Mouse (Mus musculus): ENCODE measurements around the gene Rab29. TPM values are rescaled to one million over a fixed set of nuclear protein-coding genes. Genes with fewer than 3 reads are reported as not detected.
"Not testable (repeated sequence)": the region's sequence is repeated elsewhere in the genome, so short reads cannot be mapped to it uniquely, and the experiment has no call there.

The Rab29 gene
- 15.9 and 21.3 TPM in 2 replicates for total RNA-seq (2021)
- long read RNA-seq, transcript Rab29-202 (5 exons, 1,202 nt), result major isoform, 16 of 21 reads
- long read RNA-seq, partial matches to known transcripts, result 1 of 21 reads
- long read RNA-seq, other reads (novel, unspliced or antisense), result 4 of 21 reads

DNA sequence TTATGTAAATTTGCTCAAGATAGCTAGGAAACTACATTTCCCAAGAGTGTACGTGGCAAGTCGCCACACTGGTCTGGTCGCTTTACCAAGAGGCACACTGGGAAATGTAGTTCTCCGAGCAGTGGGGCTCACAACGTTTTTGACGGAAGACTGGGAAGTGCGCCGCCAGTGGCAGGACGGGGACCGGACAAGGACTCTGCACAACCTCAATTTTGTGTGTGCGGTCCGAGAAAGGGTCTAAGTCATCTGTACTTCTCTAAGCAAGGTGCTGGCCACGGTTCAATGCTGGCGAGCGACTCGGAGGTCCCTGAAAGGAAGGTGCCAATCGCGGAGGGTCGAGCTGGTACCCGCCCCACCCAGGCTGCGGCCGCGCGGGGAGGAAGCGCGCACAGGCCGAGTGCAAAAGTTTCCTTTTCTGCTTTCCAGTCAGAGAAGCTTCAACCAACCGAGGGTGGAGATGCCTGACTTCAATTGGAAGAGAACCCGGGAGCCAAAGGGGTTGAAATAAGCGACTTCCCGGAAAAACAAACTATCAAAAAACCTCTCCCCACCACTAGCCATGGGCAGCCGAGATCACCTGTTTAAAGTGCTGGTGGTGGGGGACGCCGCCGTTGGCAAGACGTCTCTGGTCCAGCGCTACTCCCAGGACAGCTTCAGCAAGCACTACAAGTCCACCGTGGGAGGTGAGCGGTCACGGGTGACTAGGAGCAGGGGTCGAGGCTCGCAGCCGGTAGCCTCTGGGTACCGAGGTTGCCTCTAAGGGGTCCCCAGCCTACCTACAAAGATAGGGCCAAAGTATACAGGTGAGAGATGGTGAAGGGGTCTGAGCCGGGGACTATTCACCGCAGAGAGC, at the start of gene Rab29:
Rab29 (plus strand) TSS at position 132 of the 853 bp plus-strand sequence.
- peak; percentile 89 for DNase-seq

DNA sequence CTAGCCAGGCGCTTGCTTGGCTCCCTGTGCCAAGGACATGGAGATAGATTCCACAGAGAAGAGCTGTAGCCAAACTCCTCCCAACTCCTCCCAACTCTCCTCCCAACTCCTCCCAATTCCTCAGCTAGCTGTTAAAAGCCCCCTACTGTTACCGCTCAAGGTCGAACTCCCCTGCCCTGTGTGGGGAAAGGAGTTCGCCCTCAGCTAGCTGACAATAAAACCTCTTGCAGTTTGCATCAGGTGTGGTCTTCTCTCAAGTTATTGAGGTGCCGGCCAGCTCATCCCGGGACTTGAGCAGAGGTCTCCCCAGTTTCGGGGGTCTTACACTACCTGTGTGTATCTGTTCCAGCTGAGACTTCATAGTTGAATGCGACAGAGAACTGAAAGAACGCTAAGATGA, 46.7 kb upstream of the Rab29 start:
- DNase-seq, result not testable (repeated sequence)

DNA sequence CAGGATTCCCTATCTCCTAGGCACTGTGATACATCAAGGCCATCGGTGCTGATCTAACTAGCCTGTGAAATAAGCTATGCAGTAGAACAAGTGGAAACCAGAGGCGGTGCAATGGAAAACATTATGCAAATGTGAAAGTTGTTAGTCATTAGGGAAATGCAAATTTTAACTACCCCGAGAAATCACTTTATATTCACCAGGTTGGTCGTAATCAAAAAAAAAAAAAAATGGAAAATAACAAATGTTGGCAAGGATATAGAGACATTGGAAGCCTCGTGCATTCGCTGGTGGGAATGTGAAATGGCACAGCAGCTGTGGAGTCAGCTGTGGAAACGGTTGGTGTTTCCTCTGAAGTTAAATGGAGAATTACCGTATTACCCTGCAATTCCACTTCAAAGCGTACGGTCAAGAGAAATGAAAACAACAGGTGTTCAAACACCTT, 46.1 kb upstream of the Rab29 start:
- no peak for DNase-seq

DNA sequence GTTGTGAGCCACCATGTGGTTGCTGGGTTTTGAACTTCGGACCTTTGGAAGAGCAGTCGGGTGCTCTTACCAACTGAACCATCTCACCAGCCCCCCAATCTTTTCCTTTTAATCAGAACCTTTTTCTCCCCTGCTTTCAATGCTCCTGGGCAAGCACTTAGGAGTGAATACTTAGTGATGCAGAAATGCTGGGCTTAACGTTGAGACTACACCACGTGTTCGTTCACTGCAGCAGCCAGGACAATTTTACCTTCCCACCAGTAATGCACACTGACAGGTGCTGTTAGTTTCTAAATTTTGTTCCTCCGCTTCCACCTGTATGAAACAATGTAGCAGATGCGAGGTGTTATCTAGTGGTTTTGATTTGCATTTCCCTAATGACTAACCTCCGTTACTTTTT, 44.7 kb upstream of the Rab29 start:
- DNase-seq, result no peak

DNA sequence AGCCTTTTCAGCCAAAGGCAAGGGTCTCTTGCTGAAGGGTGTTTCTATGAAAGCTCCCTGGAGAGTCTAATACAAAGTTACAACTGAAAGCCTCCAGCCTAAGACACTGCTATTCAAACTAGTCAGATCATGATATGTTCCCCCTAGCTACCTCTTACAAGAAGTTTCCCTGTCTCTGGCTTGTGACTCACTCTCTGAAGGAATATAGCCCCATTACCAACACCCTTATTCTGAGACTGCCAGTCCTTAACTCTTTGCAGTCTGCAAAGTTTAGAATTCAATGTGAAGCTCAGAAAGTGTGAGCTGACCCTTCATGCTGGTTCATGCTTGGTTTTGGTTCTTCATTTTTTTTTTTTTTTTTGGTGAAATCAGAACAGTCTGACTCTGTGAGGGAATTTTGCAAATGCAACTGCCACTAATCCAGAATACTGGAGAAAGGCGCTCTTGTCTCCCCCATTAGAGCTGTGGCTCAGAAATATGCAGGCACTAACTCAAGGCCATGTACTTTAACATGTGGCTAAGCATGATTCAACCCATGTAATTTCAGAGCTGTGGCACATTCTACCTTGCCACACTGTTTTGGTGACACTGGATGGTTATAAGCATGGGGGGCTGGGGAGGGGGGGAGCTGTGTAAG, 44.0 kb upstream of the Rab29 start:
- DNase-seq, result no peak

DNA sequence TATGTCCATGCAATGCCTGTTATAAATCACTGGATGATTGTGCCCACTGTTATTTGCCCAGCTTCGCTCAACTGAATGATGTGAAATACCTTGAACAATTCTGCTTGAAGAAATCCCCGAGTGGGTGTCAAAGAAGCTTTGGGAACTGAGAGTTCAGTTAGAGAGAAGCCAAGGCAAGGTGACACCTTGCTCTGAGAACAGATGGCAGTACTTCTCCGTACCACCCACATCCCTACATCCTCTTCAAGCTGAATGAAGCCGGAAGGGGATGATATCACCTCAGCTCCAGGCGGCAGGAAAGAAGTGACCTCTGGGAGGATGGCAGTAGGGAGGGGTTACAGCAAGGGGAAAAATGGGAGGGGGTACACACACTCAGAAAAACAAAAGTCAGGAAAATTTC, 43.5 kb upstream of the Rab29 start:
- DNase-seq, result no peak

DNA sequence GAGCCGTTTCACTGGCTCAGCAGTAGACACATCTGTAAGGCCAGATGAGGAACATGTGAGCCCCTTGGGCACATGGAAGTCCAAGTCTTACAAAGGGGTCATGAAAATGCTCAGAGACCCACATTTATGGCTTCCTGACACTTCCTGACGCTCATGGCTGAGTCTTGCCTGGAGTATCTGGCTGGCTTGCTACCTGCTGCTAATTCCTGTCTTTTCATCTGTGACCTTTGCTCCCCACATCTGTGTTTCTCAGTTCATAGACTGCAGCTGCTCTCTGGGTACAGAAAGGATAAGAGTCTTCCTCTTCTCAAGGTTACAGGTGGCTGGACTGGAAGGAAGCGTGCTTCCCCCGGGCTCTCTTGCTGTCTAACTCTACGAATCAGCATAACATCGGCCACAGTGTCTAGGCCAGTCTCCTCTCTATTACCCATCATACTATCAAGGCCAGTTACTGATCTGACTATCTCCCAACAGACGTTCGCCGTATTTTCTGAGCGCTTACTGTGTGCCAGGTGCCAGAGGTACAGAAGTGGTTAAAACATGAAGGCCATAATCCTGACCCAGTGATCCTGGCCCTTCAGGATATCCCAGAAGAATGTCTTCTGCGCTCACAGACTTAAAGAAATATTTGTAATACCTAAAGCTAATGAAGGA, 42.4 kb upstream of the Rab29 start:
- no peak for DNase-seq

DNA sequence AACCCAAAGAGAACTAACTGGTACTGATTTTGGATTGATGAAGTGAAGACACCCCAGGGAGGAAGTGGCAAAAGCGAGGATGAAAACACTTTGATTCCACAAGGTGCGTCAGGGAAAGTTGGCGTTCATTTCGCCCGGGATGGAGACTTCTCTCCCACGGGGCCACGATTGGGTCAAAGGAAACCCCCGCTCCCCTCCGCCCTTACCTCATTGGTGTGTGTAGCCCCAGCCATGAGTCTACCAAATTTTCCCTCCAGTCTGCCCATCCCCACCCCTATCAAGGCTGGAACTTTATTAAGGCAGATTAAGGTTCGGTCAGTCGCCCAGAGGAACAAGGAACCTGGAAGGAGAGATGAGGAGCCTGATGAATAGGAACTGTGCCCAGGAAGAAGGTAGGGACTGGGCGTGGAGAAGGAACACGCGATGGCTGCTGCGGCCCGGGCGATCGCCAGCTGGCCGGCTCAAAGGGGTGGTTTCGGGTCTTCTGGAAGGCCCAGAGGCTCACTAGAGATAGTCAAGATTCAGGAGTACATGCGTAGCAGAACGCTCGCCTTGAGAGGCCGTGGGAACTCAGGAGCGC, 39.7 kb upstream of the Rab29 start, which contains the start of gene Slc41a1:
Slc41a1 (plus strand) TSS at position 287 of the 580 bp plus-strand sequence.
- DNase-seq, result no peak

DNA sequence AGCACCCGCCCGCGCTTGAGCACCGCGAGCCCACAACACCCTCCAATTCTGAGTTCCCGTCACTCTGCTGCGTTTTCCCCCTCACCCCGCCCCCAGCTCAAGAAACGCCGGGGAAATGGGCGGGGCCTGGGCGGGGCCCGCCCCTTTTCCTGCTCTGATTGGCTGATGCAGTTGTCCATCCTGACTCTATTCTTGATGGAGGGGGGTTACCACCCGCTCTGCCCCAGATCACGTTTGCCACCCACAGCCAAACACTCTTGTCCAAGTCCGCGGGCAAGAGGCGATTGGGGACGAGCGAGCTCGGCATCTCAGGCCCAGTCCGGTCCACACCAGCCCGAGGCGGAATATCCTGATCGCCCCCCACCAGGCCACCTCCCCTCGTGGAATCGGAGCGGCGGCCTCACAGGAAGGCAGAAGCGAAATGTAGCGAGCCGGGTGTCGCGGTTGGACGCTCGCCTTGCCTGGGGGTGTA, 39.2 kb upstream of the Rab29 start:
- peak; percentile 94 for DNase-seq

DNA sequence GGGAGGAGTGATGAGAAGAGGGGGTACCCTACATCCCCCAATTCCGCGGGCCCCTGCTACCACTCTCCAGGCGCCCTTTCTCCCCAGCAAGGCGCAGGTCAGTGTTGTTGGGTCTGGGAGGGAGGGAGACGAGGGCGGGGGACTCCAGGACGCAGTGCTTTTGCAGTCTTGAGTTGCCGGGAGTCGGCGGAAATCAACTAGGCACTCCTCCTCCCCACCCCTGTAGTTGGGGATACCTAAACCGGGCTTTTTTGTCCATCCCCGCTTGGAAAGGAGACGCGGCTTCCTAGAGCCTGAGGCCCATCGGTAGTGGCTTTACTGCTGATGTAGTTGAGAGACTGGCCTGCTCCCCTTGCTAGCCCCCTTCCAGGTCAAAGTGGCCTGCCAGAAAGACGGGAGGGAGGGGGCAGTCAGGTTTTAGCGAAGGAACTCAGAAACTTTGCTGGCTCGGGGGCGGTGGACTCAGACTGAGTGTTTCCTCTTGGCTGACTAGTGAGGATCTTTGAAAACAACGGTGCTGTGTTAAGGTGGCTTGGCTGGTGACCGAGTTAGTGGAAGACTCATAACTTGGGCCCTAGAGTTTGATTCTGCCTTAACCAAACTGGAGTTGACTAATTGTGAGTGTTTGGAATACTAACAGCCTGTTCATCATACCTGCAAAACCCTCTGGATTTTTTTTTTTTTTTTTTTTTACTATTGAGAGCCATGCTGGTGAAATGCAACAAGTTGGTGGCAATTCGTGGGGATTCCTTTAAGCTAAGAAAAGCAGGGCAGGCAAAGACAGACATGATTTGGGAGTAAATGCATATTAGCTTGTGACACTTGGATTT, 38.5 kb upstream of the Rab29 start:
- peak; percentile 31 for DNase-seq

DNA sequence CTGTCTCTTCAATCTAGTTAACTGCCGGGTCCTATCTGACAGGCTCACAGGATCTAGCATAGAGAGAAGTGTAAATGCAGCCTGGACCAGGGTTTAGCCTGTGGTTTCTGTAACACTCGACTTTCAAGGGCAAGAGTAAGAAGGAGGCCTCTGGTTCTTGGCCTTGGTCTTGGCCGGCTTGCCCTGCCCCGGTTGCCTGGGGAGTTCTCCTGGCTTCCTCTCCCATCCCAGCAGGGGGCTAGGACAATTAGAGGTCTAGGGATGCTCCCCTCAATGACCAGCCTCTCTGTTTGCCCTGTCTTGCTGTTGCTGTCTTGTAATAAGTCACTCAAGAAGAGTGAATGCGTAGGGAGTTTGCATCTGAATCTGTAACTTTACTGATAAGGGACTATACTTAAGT, 37.7 kb upstream of the Rab29 start:
- DNase-seq, result no peak

DNA sequence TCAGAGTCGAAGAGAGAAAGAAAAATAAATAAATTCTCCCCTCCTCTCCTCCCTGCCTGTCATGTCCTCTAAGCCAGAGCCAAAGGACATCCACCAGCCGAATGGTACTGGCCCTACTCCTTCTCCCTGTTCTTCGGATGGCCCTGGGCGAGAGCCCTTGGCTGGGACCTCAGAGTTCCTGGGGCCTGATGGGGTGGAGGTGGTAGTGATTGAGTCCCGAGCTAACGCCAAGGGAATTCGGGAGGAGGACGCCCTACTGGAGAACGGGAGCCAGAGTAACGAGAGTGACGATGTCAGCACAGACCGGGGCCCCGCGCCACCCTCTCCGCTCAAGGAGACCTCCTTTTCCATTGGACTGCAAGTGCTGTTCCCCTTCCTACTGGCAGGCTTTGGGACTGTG, 36.5 kb upstream of the Rab29 start:
- no peak for DNase-seq

DNA sequence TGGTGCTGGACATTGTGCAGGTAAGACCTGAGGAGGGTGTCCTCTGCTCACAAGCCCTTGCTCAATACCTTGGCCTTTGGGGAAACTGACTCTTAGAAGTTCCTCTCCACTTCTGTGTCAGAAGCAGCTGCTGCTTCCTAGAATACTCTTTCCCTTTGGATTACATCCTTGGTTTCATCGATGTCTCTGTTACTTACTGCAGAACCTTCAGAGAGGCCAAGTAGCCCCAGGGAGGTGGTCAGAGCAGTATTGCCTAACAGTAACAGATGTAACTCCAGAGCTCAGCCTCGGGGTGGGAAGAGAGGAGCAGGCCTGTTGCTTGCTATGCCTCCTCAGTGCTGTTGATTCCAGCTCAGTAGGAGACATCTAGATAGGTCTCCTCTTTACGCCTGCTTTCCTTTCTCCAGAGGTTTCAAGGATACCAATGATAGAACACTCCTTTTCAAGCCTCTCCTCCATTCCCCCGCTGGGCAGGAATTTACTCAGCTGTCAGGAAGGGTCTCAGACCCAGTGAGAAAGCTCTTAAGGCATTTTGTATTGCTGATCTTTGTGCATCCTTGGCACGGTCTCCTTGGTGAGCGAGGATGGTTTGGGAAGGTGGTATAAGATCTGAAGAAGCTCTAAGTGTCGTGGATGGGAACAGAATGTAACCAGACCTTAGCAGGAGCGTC, 35.9 kb upstream of the Rab29 start:
- DNase-seq, result no peak

DNA sequence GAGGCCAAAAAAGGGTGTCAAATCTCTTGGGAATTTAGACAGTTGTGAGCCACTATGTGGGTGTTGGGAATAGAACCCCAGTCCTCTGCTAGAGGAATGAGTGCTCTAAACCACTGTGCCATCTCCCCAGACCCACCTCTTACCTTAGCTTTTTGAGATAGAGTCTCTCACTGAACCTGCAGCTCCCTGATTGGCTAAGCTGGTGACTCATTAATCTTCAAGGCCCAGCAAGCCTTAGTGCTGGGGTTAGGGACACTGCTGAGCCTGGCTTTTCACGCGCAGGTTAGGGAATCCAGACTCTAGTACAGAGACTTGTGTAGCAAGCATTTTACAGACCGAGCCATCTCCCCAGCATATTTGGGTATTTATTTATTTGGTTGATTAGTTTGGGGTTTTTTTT, 30.0 kb upstream of the Rab29 start:
- no peak for DNase-seq

DNA sequence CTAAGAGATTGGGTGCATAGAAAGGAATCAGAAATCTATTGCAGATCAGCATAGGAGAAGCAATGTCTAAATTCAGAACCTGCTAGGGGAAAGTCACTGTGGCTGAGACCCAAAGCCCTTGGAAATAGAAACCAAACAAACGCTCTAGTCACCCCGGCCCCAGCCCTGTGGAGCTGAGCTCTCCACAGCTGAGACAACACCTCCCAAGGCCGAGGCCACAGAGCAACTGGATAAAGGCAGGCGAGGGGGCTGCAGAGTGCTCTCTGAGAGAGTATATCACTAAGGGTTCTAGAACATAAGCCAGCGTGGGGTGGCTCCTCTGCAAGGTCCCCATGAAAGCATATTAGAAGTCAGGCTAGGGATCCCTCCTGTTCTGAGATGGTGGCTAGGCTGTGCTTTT, 28.5 kb upstream of the Rab29 start:
- peak; percentile 58 for DNase-seq

DNA sequence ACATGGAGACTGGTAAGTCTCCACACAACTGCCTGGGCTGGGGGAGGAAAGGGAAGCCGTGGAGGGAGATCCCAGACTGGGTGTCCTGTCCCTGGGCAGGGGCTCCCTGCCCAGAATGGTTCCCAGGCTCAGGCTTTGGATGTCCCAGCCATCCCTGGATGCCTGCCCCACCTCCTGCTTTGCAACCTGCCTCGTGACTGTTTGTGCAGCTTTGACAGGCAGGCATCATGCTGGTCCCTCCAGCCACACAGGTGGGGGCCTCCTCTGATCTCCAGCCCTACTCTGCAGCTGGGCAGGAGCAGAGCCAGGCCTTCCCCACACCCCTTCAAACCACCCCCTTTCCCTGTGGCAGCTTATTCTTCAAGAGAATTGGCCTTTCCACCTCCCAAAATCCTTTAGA, 27.7 kb upstream of the Rab29 start:
- DNase-seq, result no peak

DNA sequence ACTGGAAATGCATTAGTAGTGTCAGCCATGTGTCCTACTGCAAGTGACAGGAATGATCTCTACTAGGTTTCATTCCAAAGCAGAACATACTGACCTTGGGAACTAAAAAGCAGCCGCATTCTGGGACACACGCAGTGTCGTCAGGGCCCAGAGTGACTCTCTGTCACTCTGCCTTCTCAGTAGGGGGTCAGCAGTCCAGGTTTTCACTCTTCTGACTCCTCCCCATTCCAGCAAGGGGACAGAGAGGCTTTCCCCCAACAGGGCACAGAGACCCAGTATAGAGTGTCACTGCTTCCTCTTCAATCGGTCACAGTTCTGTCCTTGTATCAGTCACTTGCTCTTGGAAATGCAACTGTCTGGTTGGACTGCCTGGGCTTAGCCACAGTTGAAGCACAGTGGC, 24.8 kb upstream of the Rab29 start:
- DNase-seq, result no peak

DNA sequence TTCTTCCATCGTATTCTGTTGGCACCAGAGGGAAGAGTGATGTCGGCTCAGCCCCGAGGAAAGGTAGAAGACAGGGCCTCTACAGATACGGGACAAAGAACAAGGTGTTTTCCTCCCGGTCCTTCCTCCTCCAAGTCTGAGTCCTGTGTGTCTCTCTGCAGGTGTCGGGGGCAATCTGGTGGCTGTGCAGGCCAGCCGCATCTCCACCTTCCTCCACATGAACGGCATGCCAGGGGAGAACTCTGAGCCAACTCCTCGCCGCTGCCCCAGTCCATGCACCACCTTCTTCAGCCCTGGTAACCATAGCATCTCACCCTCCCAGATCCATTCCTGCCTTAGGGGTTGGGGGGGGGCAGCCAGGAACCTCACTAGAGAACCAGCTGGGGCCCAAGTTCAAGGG, 23.3 kb upstream of the Rab29 start:
- no peak for DNase-seq

DNA sequence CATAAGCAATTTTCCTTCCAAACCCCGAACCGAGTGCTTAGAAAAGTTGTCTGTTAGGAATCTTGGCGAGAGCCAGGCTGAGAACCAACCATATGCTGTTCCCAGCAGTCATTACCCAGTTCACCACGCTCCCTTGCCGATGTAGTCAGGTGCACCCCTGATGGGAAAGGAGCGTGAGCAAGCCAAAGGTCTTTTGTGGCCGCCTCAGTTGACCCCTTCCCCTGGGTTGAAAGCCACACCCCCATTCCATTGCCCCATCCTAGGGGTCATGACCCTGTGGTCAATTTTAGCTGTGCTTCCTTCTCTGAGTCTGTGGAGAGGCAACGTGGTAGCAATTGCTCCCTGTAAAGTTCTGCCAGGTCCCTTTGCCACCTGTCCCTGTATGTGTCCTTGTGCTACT, 22.1 kb upstream of the Rab29 start:
- DNase-seq, result no peak

DNA sequence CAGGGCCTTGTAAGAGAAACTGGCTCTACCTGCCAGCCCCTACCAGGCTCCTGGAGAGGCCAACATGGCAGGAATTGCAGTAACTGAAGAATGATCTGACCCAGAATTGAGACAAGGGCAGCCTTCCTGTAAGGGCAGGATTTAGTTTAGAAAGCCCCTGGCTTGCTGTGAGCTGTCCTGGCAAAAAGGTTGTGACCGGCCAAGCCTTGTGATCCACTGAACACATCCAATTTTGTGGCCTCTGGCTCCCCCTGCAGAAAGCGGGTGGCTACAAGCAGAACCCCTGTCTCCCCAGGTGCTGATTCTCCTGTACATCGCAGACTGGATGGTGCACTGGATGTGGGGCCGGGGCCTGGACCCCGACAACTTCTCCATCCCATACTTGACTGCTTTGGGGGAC, 20.8 kb upstream of the Rab29 start:
- peak; percentile 75 for DNase-seq

DNA sequence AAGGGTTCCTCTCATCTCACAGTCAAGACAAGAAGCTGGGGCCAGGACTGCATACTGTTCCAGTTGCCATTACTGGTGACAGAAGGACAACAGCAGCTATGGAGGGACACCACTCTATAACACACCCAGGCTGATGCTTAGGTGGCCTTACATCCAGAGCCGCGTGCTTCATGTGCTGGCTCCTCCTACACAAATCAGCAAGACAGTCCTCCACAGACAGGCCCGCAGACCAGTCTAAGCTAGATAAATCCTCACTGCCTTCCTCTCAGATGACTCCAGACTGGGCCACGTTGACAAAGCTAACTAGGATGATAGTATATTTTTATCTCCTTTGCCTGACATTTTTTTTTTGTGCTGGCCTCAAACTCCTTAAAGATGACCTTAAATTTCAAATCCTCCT, 5.2 kb upstream of the Rab29 start:
- no peak for DNase-seq
